Mouse (Mus musculus): ENCODE measurements around the gene Bsdc1. TPM values are rescaled to one million over a fixed set of nuclear protein-coding genes. Genes with fewer than 3 reads are reported as not detected.
"Not testable (repeated sequence)": the region's sequence is repeated elsewhere in the genome, so short reads cannot be mapped to it uniquely, and the experiment has no call there.

Bsdc1 gene
- polyA plus RNA-seq, 1 experiment from 2014 or later, result 48.7 TPM

DNA sequence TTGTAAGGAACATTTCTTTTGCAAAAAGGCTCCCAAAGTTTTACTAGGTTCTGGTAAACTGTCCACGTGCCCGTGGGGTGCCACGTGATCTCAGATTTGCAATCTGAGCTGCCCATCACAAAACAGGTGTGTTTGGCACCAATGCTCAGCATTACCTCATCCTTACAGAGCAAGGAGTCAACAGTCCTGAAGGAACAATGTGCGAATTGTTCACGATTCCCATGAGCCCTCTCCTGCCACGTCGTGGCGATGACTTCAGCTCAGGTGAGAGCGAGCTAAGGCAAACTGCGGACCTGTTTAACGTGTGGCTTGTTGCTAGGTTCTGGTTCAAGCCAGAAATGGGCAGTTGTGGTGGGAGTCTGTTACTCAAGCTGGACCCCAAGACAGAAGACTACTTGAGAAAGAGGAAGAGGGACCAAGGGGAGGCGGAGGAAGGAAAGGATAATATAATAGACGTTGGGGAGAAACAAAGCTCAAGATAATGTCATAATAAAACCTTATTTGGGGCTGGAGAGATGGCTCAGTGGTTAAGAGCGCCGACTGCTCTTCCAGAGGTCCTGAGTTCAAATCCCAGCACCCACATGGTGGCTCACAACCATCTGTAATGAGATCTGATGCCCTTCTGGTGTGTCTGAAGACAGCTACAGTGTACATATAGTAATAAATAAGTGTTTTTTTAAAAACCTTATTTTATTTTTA is 9.8 kb upstream of the Bsdc1 start:
- no peak for ATAC-seq (ENCODE audit: low read depth)
- Histone ChIP-seq H3K27me3 (no peaks in the 10 kb centered on the region), H3K9me3 (replicated peaks) (no peaks in the 10 kb centered on the region), H3K4me3 (replicated peaks) (no peak overlapping the region), H3K9ac (no peak overlapping the region), H3K4me1 (replicated peaks) (peaks cover 16% of the 10 kb centered on the region), H3K27ac (no peak overlapping the region), H3K4me2 (no peak overlapping the region), H3K36me3 (no peaks in the 10 kb centered on the region)
- 70% methylated on average over 15 of the region's 15 CpGs for WGBS (ENCODE audit: insufficient replicate concordance)
- no peak for DNase-seq

DNA sequence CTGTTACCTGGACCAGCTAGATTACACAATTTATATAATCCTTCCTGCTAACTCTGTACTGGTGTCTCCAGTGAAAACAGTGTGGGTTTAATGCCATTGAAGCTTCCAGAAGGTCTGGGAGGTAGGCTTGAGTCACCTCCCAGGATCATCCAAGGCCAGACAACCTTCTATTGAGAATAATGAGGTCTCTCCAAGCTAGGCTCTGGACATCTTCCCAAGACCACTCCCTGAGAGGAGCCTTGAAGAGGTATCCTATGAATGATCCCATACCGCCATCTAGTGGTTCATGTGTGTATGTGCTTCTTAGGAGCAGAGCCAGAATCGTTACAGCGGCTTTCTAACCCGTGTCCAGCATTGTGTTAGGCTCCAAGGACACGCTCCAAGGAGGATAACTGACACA is 6.1 kb upstream of the Bsdc1 start:
- ATAC-seq (ENCODE audit: low read depth), result peak; percentile 73
- no peak overlapping the region for H3K27ac ChIP-seq
- DNase-seq, result peak; percentile 53
- 5% methylated on average over 5 of the region's 5 CpGs for WGBS (ENCODE audit: insufficient replicate concordance)
- H3K36me3 ChIP-seq, result no peaks in the 10 kb centered on the region
- H3K9me3 ChIP-seq (replicated peaks), result no peaks in the 10 kb centered on the region
- no peak overlapping the region for H3K4me2 ChIP-seq
- H3K4me3 ChIP-seq (replicated peaks), result no peak overlapping the region
- no peak overlapping the region for H3K9ac ChIP-seq
- no peaks in the 10 kb centered on the region for H3K27me3 ChIP-seq
- peaks cover 8% of the 10 kb centered on the region for H3K4me1 ChIP-seq (replicated peaks)

DNA sequence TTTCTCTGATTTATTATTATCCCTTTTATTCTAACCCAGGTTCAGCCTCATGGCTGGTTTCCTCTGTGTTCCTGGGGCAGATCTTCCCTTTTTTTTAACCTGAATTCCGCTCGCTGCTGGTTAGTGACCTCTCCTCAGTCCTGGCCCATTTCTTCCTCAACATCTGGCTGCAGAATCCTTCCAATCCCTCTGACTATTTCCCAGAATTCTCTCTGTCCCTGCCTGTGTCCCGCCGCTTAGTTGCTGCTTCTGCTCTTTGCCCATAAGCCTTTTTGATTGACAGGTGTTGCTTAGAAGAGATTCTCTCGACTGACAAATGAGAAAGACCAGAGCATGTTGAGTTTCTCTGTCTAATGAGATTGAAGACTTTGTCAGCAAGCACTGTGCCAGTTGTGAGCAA is 5.3 kb upstream of the Bsdc1 start:
- no peak overlapping the region for H3K4me2 ChIP-seq
- peaks cover 12% of the 10 kb centered on the region for H3K4me1 ChIP-seq (replicated peaks)
- ATAC-seq (ENCODE audit: low read depth), result no peak
- H3K9me3 ChIP-seq (replicated peaks), result no peaks in the 10 kb centered on the region
- 46% methylated on average over 5 of the region's 5 CpGs for WGBS (ENCODE audit: insufficient replicate concordance)
- H3K9ac ChIP-seq, result no peak overlapping the region
- H3K27me3 ChIP-seq, result no peaks in the 10 kb centered on the region
- H3K36me3 ChIP-seq, result no peaks in the 10 kb centered on the region
- H3K27ac ChIP-seq, result no peak overlapping the region
- H3K4me3 ChIP-seq (replicated peaks), result no peak overlapping the region
- DNase-seq, result no peak

DNA sequence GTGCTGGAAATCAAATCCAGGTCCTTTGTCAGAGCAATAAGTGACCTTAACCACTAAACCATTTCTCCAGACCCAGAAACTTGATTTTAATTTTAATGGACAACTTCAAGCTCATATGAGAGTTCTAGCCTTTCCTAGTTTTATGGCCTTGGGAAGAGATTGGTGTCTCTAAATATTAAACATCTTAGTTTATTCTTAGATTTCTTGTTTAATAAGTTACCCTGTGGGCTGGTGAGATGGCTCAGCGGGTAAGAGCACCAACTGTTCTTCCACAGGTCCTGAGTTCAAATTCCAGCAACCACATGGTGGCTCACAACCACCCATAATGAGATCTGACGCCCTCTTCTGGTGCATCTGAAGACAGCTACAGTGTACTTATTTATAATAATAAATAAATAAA is 4.1 kb upstream of the Bsdc1 start:
- H3K27me3 ChIP-seq; ATAC-seq (ENCODE audit: low read depth); H3K4me3 ChIP-seq (replicated peaks); H3K9ac ChIP-seq; H3K9me3 ChIP-seq (replicated peaks); H3K36me3 ChIP-seq; H3K27ac ChIP-seq; H3K4me2 ChIP-seq; DNase-seq: not testable (repeated sequence)
- 61% methylated on average over 2 of the region's 2 CpGs for WGBS (ENCODE audit: insufficient replicate concordance)
- peaks cover 16% of the 10 kb centered on the region for H3K4me1 ChIP-seq (replicated peaks)

DNA sequence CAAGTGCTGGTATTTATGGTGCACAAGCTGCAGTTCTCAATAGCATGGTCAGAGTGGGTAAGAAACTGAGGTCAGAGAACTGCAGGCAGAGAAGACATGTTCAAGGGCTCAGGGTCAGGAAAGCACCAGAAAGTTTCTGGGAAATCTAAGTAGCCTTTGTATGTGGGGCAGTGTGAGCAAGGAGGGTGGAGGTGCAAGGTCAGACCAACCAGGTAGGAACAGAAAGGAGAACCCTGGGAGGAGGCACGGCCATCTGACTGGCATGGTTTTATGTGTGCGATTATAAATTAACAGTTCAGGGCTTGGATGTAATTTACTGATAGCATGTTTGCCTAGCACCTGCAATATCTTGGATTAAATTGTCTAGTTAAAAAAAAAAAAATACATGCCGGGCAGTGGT is 1.7 kb upstream of the Bsdc1 start:
- Histone ChIP-seq H3K27ac (no peak overlapping the region), H3K9me3 (replicated peaks) (no peaks in the 10 kb centered on the region), H3K27me3 (no peaks in the 10 kb centered on the region), H3K4me1 (replicated peaks) (peaks cover 40% of the 10 kb centered on the region), H3K4me2 (no peak overlapping the region), H3K36me3 (peaks cover 8% of the 10 kb centered on the region; the same call in 1 of the 2 replicates), H3K4me3 (replicated peaks) (no peak overlapping the region), H3K9ac (no peak overlapping the region)
- 80% methylated on average over 3 of the region's 3 CpGs for WGBS (ENCODE audit: insufficient replicate concordance)
- DNase-seq (no peak), ATAC-seq (ENCODE audit: low read depth) (no peak)

DNA sequence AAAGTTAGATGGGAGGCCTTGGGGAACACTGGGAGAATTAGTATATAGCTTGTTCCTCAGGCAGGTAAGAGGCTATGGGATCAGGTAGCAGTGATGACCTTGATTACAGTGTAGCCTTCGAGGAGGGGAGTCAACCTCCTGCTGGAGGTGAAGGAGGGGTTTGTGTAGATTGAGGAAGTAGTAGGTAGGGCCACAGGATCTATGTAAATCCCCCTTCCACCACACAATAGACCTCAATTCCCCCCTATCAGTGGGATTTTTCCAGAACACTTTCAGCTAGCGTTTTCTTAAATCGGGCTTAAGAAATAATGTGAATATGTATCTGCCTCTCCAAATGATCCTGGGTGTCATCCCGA is 576 bp upstream of the Bsdc1 start:
- H3K4me2 ChIP-seq, result peak overlapping the region; percentile 91
- no peaks in the 10 kb centered on the region for H3K9me3 ChIP-seq (replicated peaks)
- WGBS (ENCODE audit: insufficient replicate concordance), result 2% methylated on average over 4 of the region's 4 CpGs
- DNase-seq, result no peak
- H3K27me3 ChIP-seq, result no peaks in the 10 kb centered on the region
- H3K4me1 ChIP-seq (replicated peaks), result peaks cover 47% of the 10 kb centered on the region
- ATAC-seq (ENCODE audit: low read depth), result no peak
- peak overlapping the region; percentile 82 for H3K9ac ChIP-seq
- H3K4me3 ChIP-seq (replicated peaks), result peak overlapping the region; percentile 67
- H3K36me3 ChIP-seq, result peaks cover 19% of the 10 kb centered on the region
- peak overlapping the region; percentile 86 for H3K27ac ChIP-seq

DNA sequence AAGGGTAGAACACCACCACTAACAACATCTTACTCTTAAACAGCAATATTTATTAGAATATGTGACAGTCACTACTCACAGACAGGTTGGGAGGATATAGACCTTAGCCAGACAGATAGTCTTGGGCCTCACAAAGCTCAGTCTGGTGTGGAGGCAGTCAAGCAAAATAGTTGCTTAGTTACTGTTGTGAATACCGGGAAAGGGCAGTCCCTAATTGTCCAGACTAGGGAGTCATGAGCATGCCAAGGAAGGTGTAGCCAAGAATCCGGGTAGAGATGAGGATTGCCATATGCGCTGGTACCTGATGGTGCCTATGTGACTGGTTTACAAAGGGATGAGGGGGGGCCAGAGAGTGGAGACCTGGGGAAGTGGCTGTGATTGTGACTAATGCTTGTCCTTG is 737 bp downstream of the Bsdc1 start:
- peak overlapping the region; percentile 79 for H3K4me2 ChIP-seq
- H3K36me3 ChIP-seq, result peaks cover 32% of the 10 kb centered on the region
- H3K27me3 ChIP-seq, result no peaks in the 10 kb centered on the region
- peak overlapping the region; percentile 94 for H3K9ac ChIP-seq
- peaks cover 55% of the 10 kb centered on the region for H3K4me1 ChIP-seq (replicated peaks)
- H3K9me3 ChIP-seq (replicated peaks), result no peaks in the 10 kb centered on the region
- WGBS (ENCODE audit: insufficient replicate concordance), result 41% methylated on average over 3 of the region's 3 CpGs
- DNase-seq, result peak; percentile 7
- H3K27ac ChIP-seq, result peak overlapping the region; percentile 100
- peak overlapping the region; percentile 87 for H3K4me3 ChIP-seq (replicated peaks)
- no peak for ATAC-seq (ENCODE audit: low read depth)

DNA sequence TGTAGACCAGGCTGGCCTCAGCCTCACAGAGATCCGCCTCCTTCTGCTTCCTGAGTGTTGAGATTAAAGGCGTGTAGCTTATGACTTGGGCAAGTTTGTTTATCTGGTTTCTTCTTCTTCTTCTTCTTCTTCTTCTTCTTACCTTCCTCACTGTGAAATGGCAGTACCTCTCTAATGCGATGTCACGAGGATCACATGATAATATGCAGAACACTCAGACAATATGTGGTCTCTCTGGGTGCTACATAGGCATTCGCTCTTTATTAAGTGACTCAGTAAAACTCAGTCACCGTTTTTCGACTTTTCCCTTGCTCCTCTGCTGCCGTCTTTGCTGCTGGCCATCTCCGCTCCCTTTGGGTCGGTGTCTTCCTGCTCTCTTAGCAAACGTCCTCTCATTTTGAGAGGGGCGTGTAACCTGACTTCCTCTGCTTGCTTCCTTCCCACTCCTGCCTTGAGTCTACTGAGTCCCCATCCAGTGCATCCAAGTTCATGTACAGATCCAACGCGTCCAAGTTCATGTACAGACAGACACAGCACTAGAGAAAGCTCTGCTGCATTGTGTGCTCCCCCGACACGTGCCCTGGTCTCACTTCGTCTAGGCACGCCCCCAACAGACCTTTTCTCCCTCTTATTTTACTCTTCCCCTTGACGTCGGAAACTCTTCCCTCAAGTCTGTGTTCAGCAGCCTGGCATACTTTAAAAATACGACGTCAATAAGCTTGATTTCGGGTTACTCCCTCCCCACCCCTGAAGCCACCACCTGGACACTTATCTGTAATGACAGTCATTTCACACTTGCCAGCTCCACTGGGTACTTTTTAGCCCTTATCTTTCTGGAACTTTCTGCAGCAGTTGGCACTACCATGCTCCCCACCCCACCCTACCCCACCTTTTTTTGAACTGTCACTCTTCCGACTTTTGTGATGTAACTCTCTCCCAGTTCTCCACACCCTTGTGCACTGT is 2.0 kb downstream of the Bsdc1 start:
- Histone ChIP-seq H3K27ac (peak overlapping the region; percentile 100), H3K4me1 (replicated peaks) (peaks cover 59% of the 10 kb centered on the region), H3K9ac (peak overlapping the region; percentile 94), H3K4me2 (peak overlapping the region; percentile 79), H3K4me3 (replicated peaks) (peak overlapping the region; percentile 87), H3K27me3 (no peaks in the 10 kb centered on the region), H3K36me3 (peaks cover 45% of the 10 kb centered on the region), H3K9me3 (replicated peaks) (no peaks in the 10 kb centered on the region)
- ATAC-seq (ENCODE audit: low read depth) (peak; percentile 70), DNase-seq (peak; percentile 72)
- 44% methylated on average over 24 of the region's 24 CpGs for WGBS (ENCODE audit: insufficient replicate concordance)

DNA sequence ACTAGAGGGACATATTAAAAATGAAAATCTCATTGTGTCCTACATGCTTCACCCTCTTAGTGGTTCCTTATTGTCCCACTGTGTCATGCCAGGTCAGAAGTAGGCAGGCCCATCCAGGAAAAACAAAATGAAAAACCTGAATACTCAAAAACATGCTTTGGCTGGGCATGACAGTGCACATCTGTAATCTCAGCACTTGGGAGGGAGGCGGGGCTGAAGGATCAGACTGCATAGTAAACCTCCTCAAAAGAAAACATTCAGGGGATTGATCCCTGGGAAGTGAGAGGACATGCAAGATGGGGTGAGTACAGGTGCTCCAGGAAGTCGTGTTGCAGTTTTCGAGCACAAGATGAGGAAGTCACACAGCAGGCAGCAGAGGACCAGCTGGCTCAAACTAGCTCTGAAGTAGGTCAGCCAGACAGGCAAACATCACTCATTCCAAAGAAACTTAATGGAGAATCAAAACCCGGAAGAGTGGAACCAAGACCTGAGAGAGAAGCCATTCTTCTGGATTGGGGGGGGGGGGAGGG is 3.0 kb downstream of the Bsdc1 start:
- H3K27me3 ChIP-seq, result no peaks in the 10 kb centered on the region
- peak; percentile 60 for DNase-seq
- no peaks in the 10 kb centered on the region for H3K9me3 ChIP-seq (replicated peaks)
- peak overlapping the region; percentile 87 for H3K4me3 ChIP-seq (replicated peaks)
- peak overlapping the region; percentile 100 for H3K27ac ChIP-seq
- 64% methylated on average over 4 of the region's 4 CpGs for WGBS (ENCODE audit: insufficient replicate concordance)
- H3K36me3 ChIP-seq, result peaks cover 54% of the 10 kb centered on the region
- peak overlapping the region; percentile 94 for H3K9ac ChIP-seq
- H3K4me2 ChIP-seq, result peak overlapping the region; percentile 79
- ATAC-seq (ENCODE audit: low read depth), result peak; percentile 9
- H3K4me1 ChIP-seq (replicated peaks), result peaks cover 59% of the 10 kb centered on the region

DNA sequence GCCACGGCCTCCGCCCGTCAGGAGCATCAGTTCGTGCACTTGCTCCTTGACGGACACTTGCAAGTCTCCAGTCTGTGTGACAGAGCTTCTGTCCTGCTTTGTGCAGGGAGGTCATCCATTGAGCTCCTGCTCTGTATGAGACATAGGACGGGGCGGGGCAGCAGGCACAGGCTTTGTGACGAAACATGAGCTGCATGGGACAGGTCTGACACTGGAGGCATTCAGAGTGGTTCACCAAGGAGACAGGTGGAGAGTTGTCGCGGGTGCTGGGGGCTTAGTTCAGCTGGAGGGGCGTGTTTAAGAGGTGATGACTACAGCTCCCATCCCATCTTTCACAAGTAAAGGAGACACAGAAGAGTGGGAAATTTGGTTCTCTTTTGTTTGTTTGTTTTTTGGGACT is 14.7 kb downstream of the Bsdc1 start:
- Histone ChIP-seq H3K4me2 (no peak overlapping the region), H3K9me3 (replicated peaks) (no peaks in the 10 kb centered on the region), H3K4me1 (replicated peaks) (peaks cover 9% of the 10 kb centered on the region; the same call in 1 of the 2 replicates), H3K27me3 (no peaks in the 10 kb centered on the region), H3K36me3 (peaks cover 98% of the 10 kb centered on the region), H3K9ac (no peak overlapping the region), H3K4me3 (replicated peaks) (no peak overlapping the region), H3K27ac (no peak overlapping the region)
- DNase-seq (no peak), ATAC-seq (ENCODE audit: low read depth) (no peak)
- WGBS (ENCODE audit: insufficient replicate concordance), result 84% methylated on average over 11 of the region's 11 CpGs

DNA sequence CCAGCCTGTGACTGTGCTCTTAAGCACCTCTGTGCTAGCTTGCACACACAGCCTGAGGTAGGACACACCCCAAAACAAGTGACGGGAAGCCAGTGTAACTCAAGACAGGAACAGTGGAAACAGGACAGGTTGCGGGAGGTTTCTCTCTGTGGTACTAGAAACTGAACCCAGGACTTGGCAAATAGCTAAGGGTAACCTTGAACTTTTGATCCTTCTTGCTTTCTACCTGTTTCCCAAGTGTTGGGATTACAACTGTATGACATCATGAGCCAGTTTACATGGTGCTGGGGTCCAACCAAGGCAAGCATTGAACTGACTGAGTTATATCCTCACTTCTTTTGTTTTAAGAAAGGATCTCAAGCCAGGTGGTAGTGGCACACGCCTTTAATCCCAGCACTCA is 18.5 kb downstream of the Bsdc1 start:
- peaks cover 19% of the 10 kb centered on the region for H3K4me1 ChIP-seq (replicated peaks)
- no peak for DNase-seq
- H3K27me3 ChIP-seq, result no peaks in the 10 kb centered on the region
- no peak overlapping the region for H3K4me3 ChIP-seq (replicated peaks)
- no peak overlapping the region for H3K27ac ChIP-seq
- H3K9ac ChIP-seq, result no peak overlapping the region
- no peaks in the 10 kb centered on the region for H3K9me3 ChIP-seq (replicated peaks)
- ATAC-seq (ENCODE audit: low read depth), result no peak
- whole genome bisulfite sequencing (ENCODE audit: insufficient replicate concordance), result 92% methylated on average over 3 of the region's 3 CpGs
- no peak overlapping the region for H3K4me2 ChIP-seq
- peaks cover 99% of the 10 kb centered on the region for H3K36me3 ChIP-seq
